Mouse (Mus musculus): ENCODE data around the gene Brd7. TPM values are rescaled to one million over a fixed set of nuclear protein-coding genes. Genes with fewer than 3 reads are reported as not detected.

Brd7 gene
- total and polyA plus RNA-seq, 3 experiments: 31.9 to 106 (median 46.3) TPM

DNA sequence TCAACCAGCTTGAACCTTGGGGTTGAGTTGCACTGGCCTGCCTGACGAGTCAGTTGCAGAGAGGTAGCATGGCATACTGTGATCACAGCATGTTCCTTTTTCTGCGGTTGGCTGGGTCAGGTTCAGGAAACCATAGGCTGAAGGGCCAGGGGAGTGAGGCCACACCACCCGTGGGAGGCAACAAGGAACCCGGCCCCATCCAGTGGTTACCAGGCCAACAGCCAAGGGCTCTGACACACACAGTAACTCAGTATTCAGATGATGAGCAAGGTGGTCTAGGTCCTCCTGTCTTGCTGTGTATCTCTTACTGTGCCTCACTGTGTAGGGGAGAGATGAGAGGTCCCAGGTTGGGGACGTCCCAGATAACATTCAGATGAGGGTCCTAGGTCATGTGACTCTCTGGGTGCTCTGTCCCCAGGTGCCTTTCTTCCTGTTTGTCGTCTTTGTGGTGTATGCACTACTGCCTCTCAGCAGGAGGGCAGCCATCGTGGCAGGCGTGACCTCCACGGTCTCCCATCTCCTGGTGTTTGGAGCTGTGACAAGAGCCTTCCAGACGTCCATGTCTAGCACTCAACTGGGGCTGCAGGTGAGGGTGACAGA is 52.6 kb downstream of the Brd7 start (continued):
- no peak for TF ChIP-seq JUN (IDR thresholded peaks at IDR 0.05; ENCODE audit: insufficient read depth, low read depth, low read length)
- TF ChIP-seq NELFE (IDR thresholded peaks at IDR 0.05; ENCODE audit: low read depth, low read length): no peak; the same call in 1 of the 2 replicates
- peak; percentile 72; the same call in 1 of the 2 replicates for TF ChIP-seq TBP (conservative IDR thresholded peaks at IDR 0.05; ENCODE audit: low read depth, low read length)
- no peak for TF ChIP-seq MEF2A (IDR thresholded peaks at IDR 0.05; ENCODE audit: borderline replicate concordance, low read depth, low read length)
- no peak for TF ChIP-seq HCFC1 (IDR thresholded peaks at IDR 0.05; ENCODE audit: low read depth, low read length)
- TF ChIP-seq EP300 (IDR thresholded peaks at IDR 0.05; ENCODE audit: low read length): no peak
- TF ChIP-seq USF1 (IDR thresholded peaks at IDR 0.05; ENCODE audit: low read depth, low read length): peak; percentile 84

DNA sequence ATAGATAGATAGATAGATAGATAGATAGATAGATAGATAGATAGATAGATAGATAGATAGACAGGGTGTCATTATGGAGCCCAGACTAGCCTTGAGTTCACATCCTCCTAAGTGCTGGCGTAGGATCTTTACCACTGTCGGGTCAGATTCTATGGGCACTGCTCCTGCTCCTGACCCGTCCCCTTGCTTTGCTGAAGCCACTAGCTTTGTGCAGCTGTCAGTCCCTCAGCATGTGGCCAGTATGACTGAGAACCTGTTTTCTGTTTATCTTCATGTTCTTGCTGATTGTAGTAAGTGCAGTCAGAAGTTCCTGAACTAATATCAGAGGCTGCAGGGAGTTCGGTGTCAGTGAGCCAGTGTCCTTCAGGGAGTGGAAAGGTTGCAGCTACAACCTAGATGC is 54.3 kb downstream of the Brd7 start:
- H3K27me3 ChIP-seq (replicated peaks): no peaks in the 10 kb centered on the region
- H3K4me1 ChIP-seq (ENCODE audit: control insufficient read depth in 1 of 2, insufficient read depth in 2 of 2): peaks cover 27 to 49% of the 10 kb centered on the region in 2 experiments
- H3K27ac ChIP-seq (ENCODE audit: insufficient read depth, low read depth): no peak overlapping the region
- in situ Hi-C loops (cut with MboI; ENCODE audit: low pct_ligation_motif_present, low pct_unique_long_range_greater_than_20kb, low sequenced_read_pairs): no loop called here
- no peak overlapping the region for H3K4me3 ChIP-seq (replicated peaks in 1 of 3; ENCODE audit: low read depth in 2 of 3, low read length in 2 of 3, poor library complexity in 1 of 3)
- no peak overlapping the region for H3K9ac ChIP-seq (ENCODE audit: insufficient read depth, low read depth)
- dilution Hi-C loops (cut with MboI; ENCODE audit: extremely low pct_ligation_motif_present, extremely low pct_unique_long_range_greater_than_20kb, low sequenced_read_pairs): no loop called here
- peaks cover 38 to 80% of the 10 kb centered on the region in 2 experiments for H3K36me3 ChIP-seq (replicated peaks in 1 of 2; ENCODE audit: control insufficient read depth in 1 of 2, insufficient read depth in 1 of 2, low read length in 1 of 2)
- no peak for TF ChIP-seq NRF1 (IDR thresholded peaks at IDR 0.05; ENCODE audit: low read depth, low read length)
- no peak for TF ChIP-seq ZKSCAN1 (IDR thresholded peaks at IDR 0.05; ENCODE audit: borderline replicate concordance, low read depth, low read length)
- TF ChIP-seq ETS1 (conservative IDR thresholded peaks at IDR 0.05; ENCODE audit: low read depth, low read length): no peak
- no peak for TF ChIP-seq JUND (conservative IDR thresholded peaks at IDR 0.05; ENCODE audit: low read depth, low read length)
- no peak for TF ChIP-seq MAX (IDR thresholded peaks at IDR 0.05; ENCODE audit: low read length)
- TF ChIP-seq SIN3A (IDR thresholded peaks at IDR 0.05; ENCODE audit: low read length): no peak
- no peak for TF ChIP-seq USF2 (conservative IDR thresholded peaks at IDR 0.05; ENCODE audit: low read depth, low read length)
- no peak for TF ChIP-seq MAZ (IDR thresholded peaks at IDR 0.05; ENCODE audit: low read depth, low read length)
- DNase-seq (ENCODE audit: extremely low read depth): no peak
- no peaks in the 10 kb centered on the region for H3K9me3 ChIP-seq (replicated peaks; ENCODE audit: low read length)
- H3K79me2 ChIP-seq (replicated peaks; ENCODE audit: control insufficient read depth, extremely low read depth, insufficient read depth, poor library complexity, severe bottlenecking): no peaks in the 10 kb centered on the region
- no peak overlapping the region for H3K4me2 ChIP-seq (ENCODE audit: insufficient read depth, low read depth, poor library complexity, severe bottlenecking)

DNA sequence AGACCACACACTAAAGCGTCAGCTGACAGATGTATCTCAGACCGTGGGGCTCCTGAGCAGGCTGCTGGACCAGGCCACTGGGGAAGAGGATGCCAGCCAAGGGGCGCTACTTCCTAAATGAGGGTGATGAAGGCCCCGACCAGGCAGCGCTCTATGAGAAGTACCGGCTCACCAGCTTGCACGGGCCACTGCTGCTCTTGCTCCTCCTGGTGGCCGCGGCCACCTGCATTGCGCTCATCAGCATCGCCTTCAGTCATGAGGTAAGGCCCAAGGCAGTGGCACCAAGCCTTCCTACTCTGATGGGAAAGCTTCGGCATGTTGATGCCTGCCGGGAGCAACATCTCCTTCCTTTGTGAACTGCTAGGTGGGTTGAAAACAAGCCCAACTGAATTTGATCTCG is 55.5 kb downstream of the Brd7 start:
- no peak overlapping the region for H3K4me2 ChIP-seq (ENCODE audit: insufficient read depth, low read depth, poor library complexity, severe bottlenecking)
- dilution Hi-C loops (cut with MboI; ENCODE audit: extremely low pct_ligation_motif_present, extremely low pct_unique_long_range_greater_than_20kb, low sequenced_read_pairs): no loop called here
- in situ Hi-C loops (cut with MboI; ENCODE audit: low pct_ligation_motif_present, low pct_unique_long_range_greater_than_20kb, low sequenced_read_pairs): no loop called here
- no peaks in the 10 kb centered on the region for H3K9me3 ChIP-seq (replicated peaks; ENCODE audit: low read length)
- no peak for DNase-seq (ENCODE audit: extremely low read depth)
- TF ChIP-seq HCFC1 (IDR thresholded peaks at IDR 0.05; ENCODE audit: low read depth, low read length) (no peak), CTCF (conservative IDR thresholded peaks at IDR 0.05 in 1 of 2, IDR thresholded peaks at IDR 0.05 in 1 of 2; ENCODE audit: low read depth in 2 of 2, low read length in 2 of 2) (peak in 1 of 2 experiments; percentile 39; a peak in 2 of 4 replicates)
- H3K36me3 ChIP-seq (replicated peaks in 1 of 2; ENCODE audit: control insufficient read depth in 1 of 2, insufficient read depth in 1 of 2, low read length in 1 of 2): peaks cover 37 to 81% of the 10 kb centered on the region in 2 experiments
- no peak overlapping the region for H3K27ac ChIP-seq (ENCODE audit: insufficient read depth, low read depth)
- peaks cover 27 to 53% of the 10 kb centered on the region in 2 experiments for H3K4me1 ChIP-seq (ENCODE audit: control insufficient read depth in 1 of 2, insufficient read depth in 2 of 2)
- H3K27me3 ChIP-seq (replicated peaks): no peaks in the 10 kb centered on the region
- H3K4me3 ChIP-seq (replicated peaks in 1 of 3; ENCODE audit: low read depth in 2 of 3, low read length in 2 of 3, poor library complexity in 1 of 3): no peak overlapping the region
- no peak overlapping the region for H3K9ac ChIP-seq (ENCODE audit: insufficient read depth, low read depth)
- no peaks in the 10 kb centered on the region for H3K79me2 ChIP-seq (replicated peaks; ENCODE audit: control insufficient read depth, extremely low read depth, insufficient read depth, poor library complexity, severe bottlenecking)
